ENCODE assay signal across 11 mouse cellular contexts in the genomic region with DNA sequence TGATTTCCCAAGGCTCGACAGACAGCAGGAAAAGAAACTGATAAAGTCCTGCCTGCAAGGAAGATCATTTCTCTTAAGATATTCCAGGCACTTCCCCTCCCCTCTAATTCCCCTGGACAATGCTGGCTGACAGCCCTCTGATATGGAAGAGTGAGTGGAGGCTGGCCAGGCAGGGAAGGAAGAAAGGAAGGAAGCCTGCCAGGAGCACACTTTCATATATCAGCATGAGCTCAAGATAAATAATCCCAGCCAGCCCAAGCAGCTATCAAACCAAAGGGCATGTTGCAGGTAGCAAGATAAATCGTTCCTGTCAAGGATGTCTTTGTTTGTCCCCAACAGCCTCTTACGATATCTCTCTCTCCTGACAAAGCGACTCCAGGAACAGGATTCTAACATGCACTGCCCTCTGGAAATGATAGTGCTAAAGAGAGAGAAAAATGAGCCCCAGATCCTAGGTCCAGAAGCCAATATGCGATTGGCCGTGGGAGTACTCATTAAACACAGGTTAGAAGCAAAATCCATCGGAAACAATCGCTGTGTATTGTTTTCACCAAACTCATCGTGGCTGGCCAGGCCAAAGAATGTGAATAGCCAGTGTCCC. TPM values are rescaled to one million over a fixed set of nuclear protein-coding genes. Genes with fewer than 3 reads are reported as not detected.
A peak's percentile ranks its signal among the peaks of the same experiment; 100 is the strongest.
DNase-seq lines count a peak whose midpoint lies in the region; ATAC-seq and TF ChIP-seq lines count a peak whose summit lies in the region.
"Had no signal": no experiment of that assay in that cellular context is flagged by ENCODE, and none has a peak within 500 bp of the region (broad histone marks: within the 10 kb centered on the region; RNA-seq: fewer than 3 reads in every experiment).

No protein-coding gene starts in this region.

- H3K27me3 ChIP-seq in lung, embryonic 14.5 days (ENCODE audit: insufficient read depth, low read length): no peaks in the 10 kb centered on the region
- H3K27me3 ChIP-seq in midbrain, embryonic 16.5 days (ENCODE audit: control insufficient read depth, insufficient read depth, low read depth, low read length): no peaks in the 10 kb centered on the region
- H3K27me3 ChIP-seq in limb, embryonic 10.5 days (ENCODE audit: low read depth, poor library complexity, severe bottlenecking): no peaks in the 10 kb centered on the region

- DNase-seq in lung, embryonic 14.5 days: peak; percentile 53
- DNase-seq in lung, adult 2 months: no peak
- peak; percentile 3 to 5 for DNase-seq in heart, postnatal 36 days
- DNase-seq in kidney, postnatal 36 days: peak; percentile 13 to 19
- no peak for DNase-seq in thymus, postnatal 14 days
- DNase-seq in limb, embryonic 10.5 days (ENCODE audit: low spot score): no peak
- DNase-seq: adrenal gland, postnatal 25 days; gastrocnemius, postnatal 36 days had no signal

- H3K9me3 ChIP-seq in lung, embryonic 14.5 days (ENCODE audit: low read depth, low read length): no peaks in the 10 kb centered on the region
- no peaks in the 10 kb centered on the region; the same call in 1 of the 2 replicates for H3K9me3 ChIP-seq in midbrain, embryonic 16.5 days (replicated peaks; ENCODE audit: control insufficient read depth, low read length, poor library complexity, severe bottlenecking)
- no peaks in the 10 kb centered on the region for H3K9me3 ChIP-seq in limb, embryonic 10.5 days (replicated peaks)

- intact Hi-C loops in heart, postnatal 36 days (cut with DNase I): no loop called here

- peak; percentile 69 for ATAC-seq in lung, embryonic 14.5 days (ENCODE audit: insufficient read depth)
- no peak for ATAC-seq in midbrain, embryonic 16.5 days

- 21% methylated on average over 9 of the region's 9 CpGs for WGBS in lung, embryonic 14.5 days
- WGBS in lung, adult 2 months: 28% methylated on average over 9 of the region's 9 CpGs
- WGBS in midbrain, embryonic 16.5 days: 54% methylated on average over 9 of the region's 9 CpGs
- 77% methylated on average over 9 of the region's 9 CpGs for WGBS in limb, embryonic 10.5 days

- H3K9ac ChIP-seq in lung, embryonic 14.5 days: no peak overlapping the region
- H3K9ac ChIP-seq in midbrain, embryonic 16.5 days (ENCODE audit: low read depth, low read length): 0 out of 2 replicates have a peak overlapping the region, but pooled peaks have one; percentile 15

- no peak for TF ChIP-seq POLR2A in lung, adult 2 months (IDR thresholded peaks at IDR 0.05; ENCODE audit: borderline replicate concordance, extremely low read depth, low read depth, low read length)

- H3K4me2 ChIP-seq in lung, embryonic 14.5 days: no peak overlapping the region; the same call in 1 of the 2 replicates
- H3K4me2 ChIP-seq in midbrain, embryonic 16.5 days (ENCODE audit: low read length): no peak overlapping the region

- TF ChIP-seq CTCF in lung, embryonic 14.5 days (IDR thresholded peaks at IDR 0.05; ENCODE audit: low read depth): no peak
- no peak for TF ChIP-seq CTCF in lung, adult 2 months (IDR thresholded peaks at IDR 0.05; ENCODE audit: insufficient read depth, low read length)

- no peaks in the 10 kb centered on the region for H3K4me1 ChIP-seq in lung, embryonic 14.5 days (ENCODE audit: insufficient read depth)
- H3K4me1 ChIP-seq in lung, adult 2 months (ENCODE audit: control insufficient read depth, insufficient read depth, low read length): no peaks in the 10 kb centered on the region
- peaks cover 6% of the 10 kb centered on the region for H3K4me1 ChIP-seq in midbrain, embryonic 16.5 days (ENCODE audit: control insufficient read depth, insufficient read depth, low read length)
- H3K4me1 ChIP-seq in limb, embryonic 10.5 days: no peaks in the 10 kb centered on the region

- H3K27ac ChIP-seq in lung, embryonic 14.5 days (ENCODE audit: low read depth): 0 out of 2 replicates have a peak overlapping the region, but pooled peaks have one; percentile 8
- peak overlapping the region; percentile 45 for H3K27ac ChIP-seq in midbrain, embryonic 16.5 days (ENCODE audit: low read length)
- H3K27ac ChIP-seq in limb, embryonic 10.5 days: no peak overlapping the region
- H3K27ac ChIP-seq: macrophage had no signal

- no peak overlapping the region for H3K4me3 ChIP-seq in lung, embryonic 14.5 days (ENCODE audit: low read depth, low read length)
- no peak overlapping the region for H3K4me3 ChIP-seq in lung, adult 2 months (replicated peaks; ENCODE audit: extremely low read depth, low read depth, low read length)
- H3K4me3 ChIP-seq in midbrain, embryonic 16.5 days (ENCODE audit: low read depth, low read length): no peak overlapping the region
- no peak overlapping the region for H3K4me3 ChIP-seq in limb, embryonic 10.5 days
- H3K4me3 ChIP-seq: erythroblast, embryonic 14.5 days had no signal

- H3K36me3 ChIP-seq in lung, embryonic 14.5 days (ENCODE audit: insufficient read depth): no peaks in the 10 kb centered on the region
- H3K36me3 ChIP-seq in midbrain, embryonic 16.5 days (ENCODE audit: control insufficient read depth, insufficient read depth, low read length): no peaks in the 10 kb centered on the region
- H3K36me3 ChIP-seq in limb, embryonic 10.5 days: no peaks in the 10 kb centered on the region

RNA-seq across cellular contexts. Expression of a gene that starts 58.8 kb away (rescaled TPM):
- polyA plus RNA-seq in lung, embryonic 14.5 days (2014; fragmentation: Nextera tagmentation; extraction: Ambion mirVana): 15.9 and 17.5 TPM in 2 replicates
- 13.5 and 13.7 TPM in 2 replicates for polyA plus RNA-seq in lung, adult 2 months (2012; rRNA removed)
- 10 to 100 TPM; 11.3 to 11.5 TPM for total RNA-seq in heart, postnatal 36 days (2021)
- 59.7 and 69.0 TPM in 2 replicates for polyA plus RNA-seq in midbrain, embryonic 16.5 days (2015; fragmentation: Nextera tagmentation; extraction: Ambion mirVana)
- 20.6 and 32.5 TPM in 2 replicates for polyA plus RNA-seq in limb, embryonic 10.5 days (2016; fragmentation: Nextera tagmentation; extraction: Ambion mirVana)

Comparison
In these comparisons a context has a peak if more than half of its experiments do, and no peak if none do; other contexts are left out.
1. DNase-seq: peak in lung, embryonic 14.5 days (single experiment), heart, postnatal 36 days (2 of 2) and kidney, postnatal 36 days (2 of 2); none in lung, adult 2 months (single experiment), thymus, postnatal 14 days (single experiment) and limb, embryonic 10.5 days (single experiment).